Mouse (Mus musculus) forebrain, embryonic 14.5 days (tissue): Measurements from ENCODE around the gene Cby1. TPM values are rescaled to one million over a fixed set of nuclear protein-coding genes. Genes with fewer than 3 reads are reported as not detected.
A peak's percentile ranks its signal among the peaks of the same experiment; 100 is the strongest.

Experiments
- ATAC-seq: fragments of 200-750 bp; cut with Nextera tagmentation; 2 replicates; pipeline ENCODE4 v1.8.0; 2017; ENCODE audit warnings: mild to moderate bottlenecking, moderate library complexity
- DNase-seq: peaks from one replicate; pipeline ENCODE4 v3.0.0-alpha.2; 2015; ENCODE audit warnings: low spot score
- H3K27ac ChIP-seq: fragments of 300-500 bp; sonication (generic); 2 replicates; pipeline ENCODE4 v1.5.1; 2014; ENCODE audit warnings: low read depth, mild to moderate bottlenecking, control low read depth, low read length, moderate library complexity
- H3K27me3 ChIP-seq: fragments of 300-500 bp; sonication (generic); replicated peaks from 2 replicates; pipeline ENCODE4 v1.6.1; 2014; ENCODE audit warnings: low read length, control low read depth, mixed read lengths; ENCODE audit not compliant: control insufficient read depth, insufficient read depth
- H3K36me3 ChIP-seq: fragments of 300-500 bp; sonication (generic); 2 replicates; pipeline ENCODE4 v1.6.1; 2014; ENCODE audit warnings: low read length, control low read depth; ENCODE audit not compliant: control insufficient read depth, insufficient read depth
- H3K4me1 ChIP-seq: fragments of 300-500 bp; sonication (generic); 2 replicates; pipeline ENCODE4 v1.6.1; 2014; ENCODE audit warnings: antibody characterized with exemption, low read length, control low read depth; ENCODE audit not compliant: control insufficient read depth, insufficient read depth
- H3K4me2 ChIP-seq: fragments of 300-500 bp; sonication (generic); 2 replicates; pipeline ENCODE4 v1.6.1; 2014; ENCODE audit warnings: mild to moderate bottlenecking, control low read depth, low read length
- H3K4me3 ChIP-seq: fragments of 300-500 bp; sonication (generic); 2 replicates; pipeline ENCODE4 v1.5.1; 2014; ENCODE audit warnings: low read depth, low read length, control low read depth
- H3K9ac ChIP-seq: fragments of 300-500 bp; sonication (generic); 2 replicates; pipeline ENCODE4 v1.6.1; 2014; ENCODE audit warnings: mild to moderate bottlenecking, low read length, control low read depth, moderate library complexity
- H3K9me3 ChIP-seq: fragments of 300-500 bp; sonication (generic); replicated peaks from 2 replicates; pipeline ENCODE4 v1.6.1; 2016; ENCODE audit warnings: low read length, control low read depth, mixed read lengths; ENCODE audit not compliant: control insufficient read depth
- WGBS: fragments of 180-500 bp; shearing (Covaris S2); extraction: QIAGEN DNeasy Blood & Tissue Kit; methylation state at CpG from one replicate; pipeline ENCODE4 v1.1.7; 2014; 5-methylcytosine and 5-hydroxymethylcytosine counted together
- polyA plus RNA-seq: library from polyadenylated mRNA; unstranded; fragments of >200 nt; fragmentation: Nextera tagmentation; extraction: Ambion mirVana; gene quantifications from 2 replicates; pipeline ENCODE4 v1.2.1, GENCODE M21; 2014

Cby1 gene
- polyA plus RNA-seq, 1 experiment from 2014 or later: 111 TPM

DNA sequence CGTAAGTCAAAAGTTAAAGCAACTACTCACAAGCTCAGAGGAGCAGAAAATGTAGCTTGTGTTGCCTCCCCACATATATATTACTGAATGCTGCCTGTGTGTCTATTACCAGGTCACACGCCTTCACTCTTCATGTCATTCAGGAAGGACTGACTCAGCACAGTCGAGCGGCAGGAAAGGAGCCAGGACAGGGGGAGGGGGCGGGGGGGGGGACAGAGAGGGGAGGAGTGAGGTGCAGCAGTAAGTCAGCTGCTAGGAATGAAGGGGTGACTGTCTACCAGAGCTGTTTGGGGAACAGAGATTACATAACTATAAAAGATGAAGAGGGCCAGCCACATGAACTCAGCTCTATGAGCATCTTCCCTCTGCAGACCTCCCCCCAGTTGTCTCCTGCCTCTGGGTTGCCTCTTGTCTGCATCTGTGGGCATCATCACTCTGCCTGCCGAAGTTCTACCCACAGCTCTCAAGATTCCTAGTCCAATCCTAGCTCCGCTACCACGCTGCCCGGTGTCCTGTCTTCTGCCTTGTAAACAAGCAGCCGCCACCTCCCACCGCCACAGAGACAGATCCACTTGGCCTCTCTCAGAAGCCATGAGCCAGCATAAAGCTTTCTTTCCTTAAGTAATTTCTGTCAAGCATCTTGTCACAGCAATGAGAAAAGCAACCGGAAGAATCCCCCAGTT, 17.7 kb upstream of the Cby1 start:
- no peak overlapping the region for H3K9ac ChIP-seq
- ATAC-seq (no peak), DNase-seq (no peak)
- H3K4me2 ChIP-seq: no peak overlapping the region
- no peak overlapping the region for H3K4me3 ChIP-seq
- H3K4me1 ChIP-seq: no peaks in the 10 kb centered on the region
- H3K27me3 ChIP-seq: no peaks in the 10 kb centered on the region
- H3K9me3 ChIP-seq: no peaks in the 10 kb centered on the region
- peaks cover 69% of the 10 kb centered on the region for H3K36me3 ChIP-seq
- 86% methylated on average over 12 of the region's 12 CpGs for WGBS
- H3K27ac ChIP-seq: no peak overlapping the region

DNA sequence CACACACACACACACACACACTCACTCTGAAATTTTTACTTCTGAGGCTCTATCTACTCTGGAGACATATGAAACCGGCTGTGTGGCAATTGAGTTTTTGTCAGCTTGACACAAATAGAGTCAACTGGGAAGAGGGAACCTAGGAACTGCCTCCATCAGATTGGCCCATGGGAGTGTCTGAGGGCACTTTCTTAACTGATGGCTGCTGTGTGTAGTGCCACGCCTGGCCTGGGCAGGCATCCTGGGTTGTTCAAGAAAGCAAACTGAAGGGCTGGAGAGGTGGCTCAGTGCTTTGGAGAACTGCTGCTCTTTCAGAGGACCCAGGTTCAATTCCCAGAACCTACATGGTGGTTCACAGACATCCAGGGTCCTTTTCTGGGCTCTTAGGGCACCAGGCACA, 13.5 kb upstream of the Cby1 start:
- H3K4me3 ChIP-seq: no peak overlapping the region
- DNase-seq: no peak
- peaks cover 62% of the 10 kb centered on the region for H3K36me3 ChIP-seq
- H3K9ac ChIP-seq: no peak overlapping the region
- H3K27ac ChIP-seq: no peak overlapping the region
- 85% methylated on average over 2 of the region's 2 CpGs for WGBS
- no peaks in the 10 kb centered on the region for H3K27me3 ChIP-seq
- H3K9me3 ChIP-seq: no peaks in the 10 kb centered on the region
- ATAC-seq: no peak
- no peak overlapping the region for H3K4me2 ChIP-seq
- no peaks in the 10 kb centered on the region for H3K4me1 ChIP-seq

DNA sequence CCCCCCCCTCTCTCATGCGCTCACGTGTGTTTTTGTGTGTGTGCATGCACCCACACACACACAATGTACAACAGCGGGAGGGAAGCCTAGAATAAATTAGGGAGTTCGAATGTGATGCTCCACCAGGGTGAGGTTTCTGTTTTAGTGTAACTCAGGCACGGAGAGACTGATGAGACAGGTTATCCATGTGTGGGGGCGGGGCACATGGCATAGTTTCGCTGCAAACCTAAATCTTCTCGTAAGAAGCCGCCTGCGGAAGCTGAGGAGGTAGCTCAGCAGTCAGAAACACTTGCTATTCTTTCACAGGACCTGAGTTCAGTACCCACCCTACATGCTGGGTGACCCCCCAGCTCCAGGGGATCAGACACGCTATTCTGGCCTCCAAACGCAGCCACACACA, 10.9 kb upstream of the Cby1 start:
- ATAC-seq: no peak

DNA sequence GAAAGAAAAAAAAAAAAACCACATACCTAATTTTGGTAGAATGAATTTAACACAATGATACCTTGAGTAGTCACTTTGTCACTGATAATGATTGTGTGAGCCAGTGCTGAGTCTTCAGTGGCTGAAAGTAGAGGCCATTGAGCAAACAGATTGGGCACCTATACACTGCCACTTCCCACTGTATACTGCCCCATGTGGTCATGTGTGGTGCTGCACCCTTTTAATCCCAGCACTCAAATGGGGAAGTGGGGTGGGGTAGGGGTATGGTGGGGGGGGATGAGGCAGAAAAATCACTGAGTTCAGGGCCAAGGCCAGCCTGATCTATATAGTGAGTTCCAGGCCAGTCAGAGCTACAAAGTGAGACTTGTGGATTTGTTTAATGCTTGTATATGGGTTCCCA, 8.4 kb upstream of the Cby1 start:
- Histone ChIP-seq H3K4me2 (no peak overlapping the region), H3K27ac (no peak overlapping the region), H3K9ac (no peak overlapping the region), H3K9me3 (no peaks in the 10 kb centered on the region), H3K27me3 (no peaks in the 10 kb centered on the region), H3K4me1 (no peaks in the 10 kb centered on the region), H3K36me3 (peaks cover 33% of the 10 kb centered on the region), H3K4me3 (no peak overlapping the region)
- ATAC-seq (no peak), DNase-seq (peak; percentile 43)

More for the DNA sequence above, 10.9 kb upstream of the Cby1 start:
- Histone ChIP-seq H3K27me3 (no peaks in the 10 kb centered on the region), H3K4me2 (no peak overlapping the region), H3K4me3 (no peak overlapping the region), H3K9ac (no peak overlapping the region), H3K4me1 (no peaks in the 10 kb centered on the region), H3K36me3 (peaks cover 45% of the 10 kb centered on the region), H3K9me3 (no peaks in the 10 kb centered on the region), H3K27ac (no peak overlapping the region)
- DNase-seq: no peak
- WGBS: 90% methylated on average over 12 of the region's 12 CpGs

GRCm38 (mm10) chr15:79651481-79651880, 7.5 kb upstream of the Cby1 start:
- DNase-seq: no peak
- no peak for ATAC-seq
- H3K4me2 ChIP-seq: no peak overlapping the region
- WGBS: 71% methylated on average over 4 of the region's 4 CpGs
- no peaks in the 10 kb centered on the region for H3K9me3 ChIP-seq
- no peaks in the 10 kb centered on the region for H3K4me1 ChIP-seq
- H3K4me3 ChIP-seq: no peak overlapping the region
- H3K36me3 ChIP-seq: peaks cover 31% of the 10 kb centered on the region
- H3K27ac ChIP-seq: no peak overlapping the region
- no peak overlapping the region for H3K9ac ChIP-seq
- no peaks in the 10 kb centered on the region for H3K27me3 ChIP-seq

DNA sequence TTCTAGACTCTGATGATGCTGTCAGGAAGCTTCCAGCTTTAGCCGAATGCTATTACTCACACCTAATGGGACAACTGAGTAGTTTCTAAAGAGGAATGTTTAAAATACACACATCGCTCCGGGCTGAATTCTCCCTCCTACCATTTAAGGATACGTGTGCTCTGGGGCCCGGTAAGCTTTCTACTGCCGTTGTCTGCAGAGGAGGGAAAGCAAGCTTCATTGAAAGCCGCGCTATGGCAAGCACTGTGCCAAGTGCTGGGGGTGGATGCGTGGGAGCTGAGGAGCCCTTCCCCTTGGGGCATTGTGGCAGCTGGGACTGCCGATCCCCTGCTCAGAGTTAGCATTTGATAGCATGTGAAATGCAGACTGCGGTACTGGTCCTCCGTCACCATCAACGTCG, 2.5 kb upstream of the Cby1 start:
- no peak overlapping the region for H3K9ac ChIP-seq
- DNase-seq: no peak
- no peaks in the 10 kb centered on the region for H3K9me3 ChIP-seq
- no peak overlapping the region for H3K4me3 ChIP-seq
- H3K27me3 ChIP-seq: no peaks in the 10 kb centered on the region
- 90% methylated on average over 14 of the region's 14 CpGs for WGBS
- no peak overlapping the region for H3K27ac ChIP-seq
- peaks cover 5% of the 10 kb centered on the region; the same call in 1 of the 2 replicates for H3K4me1 ChIP-seq
- ATAC-seq: no peak
- H3K4me2 ChIP-seq: no peak overlapping the region
- H3K36me3 ChIP-seq: 0 out of 2 replicates have a peak, but pooled peaks cover 8% of the 10 kb centered on the region

DNA sequence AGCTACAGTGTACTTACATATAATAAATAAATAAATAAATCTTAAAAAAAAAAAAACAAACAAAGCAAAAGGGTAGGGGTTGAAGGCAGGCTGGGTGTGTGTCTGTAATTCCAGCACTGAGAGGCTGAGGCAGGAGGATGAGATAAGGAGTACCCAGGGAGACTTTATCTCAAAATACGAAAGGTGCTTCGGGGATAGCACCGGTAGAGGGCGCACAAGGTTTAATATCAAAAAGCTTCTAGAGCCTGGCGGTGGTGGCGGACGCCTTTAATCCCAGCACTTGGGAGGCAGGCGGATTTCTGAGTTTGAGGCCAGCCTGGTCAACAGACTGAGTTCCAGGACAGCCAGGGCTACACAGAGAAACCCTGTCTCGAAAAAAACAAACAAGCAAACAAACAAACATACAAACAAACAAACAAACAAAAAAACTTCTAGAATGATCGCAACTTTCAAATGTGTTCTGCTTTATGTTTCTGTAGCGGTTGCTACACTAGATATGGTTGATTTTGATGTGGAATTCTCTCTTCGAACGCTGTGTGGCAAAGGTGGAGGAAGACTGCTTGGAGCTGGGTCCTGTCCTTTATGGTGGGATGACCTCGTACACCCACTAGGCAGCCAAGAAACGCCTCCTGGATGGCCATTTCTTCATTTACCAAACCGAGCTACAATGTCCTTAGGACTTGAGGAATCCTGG, 1.0 kb upstream of the Cby1 start:
- ATAC-seq: peak; percentile 37; the same call in 1 of the 2 replicates
- WGBS: 4% methylated on average over 16 of the region's 16 CpGs
- Histone ChIP-seq H3K27me3 (no peaks in the 10 kb centered on the region), H3K36me3 (0 out of 2 replicates have a peak, but pooled peaks cover 11% of the 10 kb centered on the region), H3K4me3 (peak overlapping the region; percentile 53), H3K4me2 (peak overlapping the region; percentile 62), H3K9me3 (no peaks in the 10 kb centered on the region), H3K4me1 (peaks cover 5% of the 10 kb centered on the region; the same call in 1 of the 2 replicates), H3K9ac (peak overlapping the region; percentile 80), H3K27ac (peak overlapping the region; percentile 94)
- peak; percentile 92 for DNase-seq

DNA sequence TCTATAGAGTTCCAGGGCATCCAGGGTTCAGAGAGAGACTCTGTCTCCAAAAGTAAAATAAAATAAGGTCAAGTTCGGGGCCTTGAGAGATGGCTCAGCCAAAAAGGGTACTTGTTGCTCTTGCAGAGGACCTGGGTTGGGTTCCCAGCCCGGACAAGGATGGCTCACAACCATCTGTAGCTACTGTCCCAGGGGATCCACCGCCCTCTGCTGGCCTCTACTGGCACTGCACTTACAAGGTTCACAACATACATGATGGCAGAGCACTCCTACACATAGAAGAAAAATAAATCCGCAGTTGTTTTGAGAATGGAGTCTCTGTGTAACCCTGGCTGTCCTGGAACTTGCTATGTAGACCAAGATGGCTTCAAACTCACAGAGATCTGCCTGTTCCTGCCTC, 2.9 kb downstream of the Cby1 start:
- ATAC-seq (no peak), DNase-seq (peak; percentile 23)
- WGBS: 72% methylated on average over 4 of the region's 4 CpGs
- H3K36me3 ChIP-seq: peaks cover 29% of the 10 kb centered on the region
- H3K4me2 ChIP-seq: no peak overlapping the region
- H3K4me1 ChIP-seq: peaks cover 5% of the 10 kb centered on the region; the same call in 1 of the 2 replicates
- no peak overlapping the region for H3K4me3 ChIP-seq
- no peaks in the 10 kb centered on the region for H3K9me3 ChIP-seq
- no peaks in the 10 kb centered on the region for H3K27me3 ChIP-seq
- no peak overlapping the region for H3K27ac ChIP-seq
- H3K9ac ChIP-seq: no peak overlapping the region

DNA sequence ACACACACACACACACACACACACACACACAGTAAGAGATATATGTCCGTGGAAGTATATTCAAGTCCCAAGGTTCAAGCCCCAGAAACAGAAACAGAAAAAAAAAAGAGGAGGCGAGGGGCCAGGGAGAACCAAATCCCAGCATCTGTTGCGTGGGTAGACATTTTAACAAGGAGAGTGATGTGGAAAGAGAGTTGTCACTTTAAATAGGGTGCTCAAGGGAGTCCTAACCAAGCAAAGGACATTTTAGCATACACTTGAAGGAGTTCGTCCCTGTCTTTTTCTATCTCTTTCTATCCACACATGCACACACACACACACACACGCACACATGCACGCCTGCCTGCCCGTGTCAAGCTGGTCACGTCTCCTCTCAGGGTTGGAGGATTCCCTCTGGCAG, 5.7 kb downstream of the Cby1 start:
- no peaks in the 10 kb centered on the region for H3K27me3 ChIP-seq
- no peak overlapping the region for H3K9ac ChIP-seq
- ATAC-seq (no peak), DNase-seq (no peak)
- no peak overlapping the region for H3K4me2 ChIP-seq
- peaks cover 3% of the 10 kb centered on the region; the same call in 1 of the 2 replicates for H3K4me1 ChIP-seq
- no peak overlapping the region for H3K4me3 ChIP-seq
- no peak overlapping the region for H3K27ac ChIP-seq
- H3K36me3 ChIP-seq: peaks cover 37% of the 10 kb centered on the region
- 93% methylated on average over 8 of the region's 8 CpGs for WGBS
- H3K9me3 ChIP-seq: no peaks in the 10 kb centered on the region
